Mouse (Mus musculus) embryonic facial prominence, embryonic 14.5 days (tissue): Measurements from ENCODE around the gene Fgf10. TPM values are rescaled to one million over a fixed set of nuclear protein-coding genes. Genes with fewer than 3 reads are reported as not detected.

Source experiments
- ATAC-seq: fragments of 200-750 bp; cut with Nextera tagmentation; 2 replicates; pipeline ENCODE4 v1.8.0; 2017; ENCODE audit warnings: low read depth, moderate number of reproducible peaks, moderate TSS enrichment
- DNase-seq: peaks from one replicate; pipeline ENCODE4 v3.0.0-alpha.2; 2015; ENCODE audit warnings: low spot score
- H3K27ac ChIP-seq: fragments of 300-500 bp; sonication (generic); replicated peaks from 2 replicates; pipeline ENCODE4 v1.5.1; 2014; ENCODE audit warnings: low read depth, mild to moderate bottlenecking, low read length, moderate library complexity
- H3K27me3 ChIP-seq: fragments of 300-500 bp; sonication (generic); replicated peaks from 2 replicates; pipeline ENCODE4 v1.6.1; 2014; ENCODE audit warnings: low read length; ENCODE audit not compliant: control insufficient read depth, insufficient read depth
- H3K36me3 ChIP-seq: fragments of 300-500 bp; sonication (generic); 2 replicates; pipeline ENCODE4 v1.6.1; 2014; ENCODE audit warnings: low read length, mixed read lengths; ENCODE audit not compliant: control insufficient read depth, insufficient read depth
- H3K4me1 ChIP-seq: fragments of 300-500 bp; sonication (generic); 2 replicates; pipeline ENCODE4 v1.6.1; 2014; ENCODE audit warnings: antibody characterized with exemption, low read length; ENCODE audit not compliant: control insufficient read depth, insufficient read depth
- H3K4me2 ChIP-seq: fragments of 300-500 bp; sonication (generic); 2 replicates; pipeline ENCODE4 v1.6.1; 2014; ENCODE audit warnings: low read depth, mild to moderate bottlenecking, low read length, moderate library complexity, mixed read lengths
- H3K4me3 ChIP-seq: fragments of 300-500 bp; sonication (generic); 2 replicates; pipeline ENCODE4 v1.5.1; 2014; ENCODE audit warnings: low read depth, mild to moderate bottlenecking, low read length
- H3K9ac ChIP-seq: fragments of 300-500 bp; sonication (generic); 2 replicates; pipeline ENCODE4 v1.6.1; 2014; ENCODE audit warnings: low read depth, mild to moderate bottlenecking, low read length, moderate library complexity, mixed read lengths
- H3K9me3 ChIP-seq: fragments of 300-500 bp; sonication (generic); 2 replicates; pipeline ENCODE4 v1.6.1; 2016; ENCODE audit warnings: low read length; ENCODE audit not compliant: control insufficient read depth
- WGBS: fragments of 180-500 bp; shearing (Covaris S2); extraction: QIAGEN DNeasy Blood & Tissue Kit; methylation state at CpG from one replicate; pipeline ENCODE4 v1.1.7; 2014; 5-methylcytosine and 5-hydroxymethylcytosine counted together
- polyA plus RNA-seq: library from polyadenylated mRNA; unstranded; fragments of >200 nt; fragmentation: Nextera tagmentation; extraction: Ambion mirVana; gene quantifications from 2 replicates; pipeline ENCODE4 v1.2.1, GENCODE M21; 2014

The Fgf10 gene
- polyA plus RNA-seq = 9.5 and 10.6 TPM in 2 replicates

DNA sequence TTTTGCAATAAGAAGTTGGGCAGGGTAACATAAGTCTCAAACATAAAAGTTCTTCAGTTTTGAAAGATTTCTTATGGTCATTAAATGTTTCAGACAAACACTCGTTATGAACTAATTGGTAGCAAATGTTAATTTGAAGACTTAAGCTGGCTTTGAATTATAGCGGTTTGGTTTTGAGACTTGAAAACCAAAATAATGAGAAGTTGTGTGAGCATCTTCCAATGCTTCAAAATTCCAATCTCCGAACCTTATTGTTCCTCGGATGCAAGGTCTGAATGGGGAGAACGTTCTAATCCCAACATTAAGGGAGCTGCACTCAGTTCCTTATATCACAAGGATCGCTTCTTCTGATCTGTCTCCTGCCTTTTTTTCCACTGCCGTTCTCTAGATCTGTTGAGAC, at the start of gene Fgf10:
TSS of gene Fgf10 (plus strand) at position 301 of the 400 bp plus-strand sequence.
- no peak within 1 kb of the TSS for H3K27ac ChIP-seq
- no peaks in the 10 kb centered on the region for H3K4me1 ChIP-seq
- ATAC-seq = no peak
- H3K4me2 ChIP-seq = no peak within 1 kb of the TSS
- H3K9ac ChIP-seq = no peak within 1 kb of the TSS
- DNase-seq = no peak
- WGBS = 64% methylated on average over 7 of the region's 7 CpGs
- no peaks in the 10 kb centered on the region for H3K27me3 ChIP-seq
- no peak within 1 kb of the TSS for H3K4me3 ChIP-seq
- no peaks in the 10 kb centered on the region for H3K9me3 ChIP-seq
- H3K36me3 ChIP-seq = no peaks in the 10 kb centered on the region

GRCm38 (mm10) chr13:118629661-118630428, 39.7 kb upstream of the Fgf10 start:
- H3K36me3 ChIP-seq = no peaks in the 10 kb centered on the region
- H3K4me2 ChIP-seq = no peak overlapping the region
- H3K27me3 ChIP-seq = no peaks in the 10 kb centered on the region
- H3K4me1 ChIP-seq = no peaks in the 10 kb centered on the region
- H3K27ac ChIP-seq = no peak overlapping the region
- no peak overlapping the region for H3K9ac ChIP-seq
- no peak for ATAC-seq
- DNase-seq = no peak
- 44% methylated on average over 3 of the region's 3 CpGs for WGBS
- no peaks in the 10 kb centered on the region for H3K9me3 ChIP-seq
- H3K4me3 ChIP-seq = no peak overlapping the region

- Histone ChIP-seq H3K27me3 (no peaks in the 10 kb centered on the region), H3K27ac (no peak overlapping the region), H3K4me1 (no peaks in the 10 kb centered on the region), H3K4me3 (no peak overlapping the region), H3K36me3 (no peaks in the 10 kb centered on the region), H3K4me2 (no peak overlapping the region), H3K9ac (no peak overlapping the region), H3K9me3 (no peaks in the 10 kb centered on the region)
- ATAC-seq (no peak), DNase-seq (no peak)
- 79% methylated on average over 2 of the region's 2 CpGs for WGBS
Observed at GRCm38 (mm10) chr13:118631500-118631899, 38.1 kb upstream of the Fgf10 start.

- Histone ChIP-seq H3K27ac (no peak overlapping the region), H3K9ac (no peak overlapping the region), H3K9me3 (no peaks in the 10 kb centered on the region), H3K36me3 (no peaks in the 10 kb centered on the region), H3K4me1 (no peaks in the 10 kb centered on the region), H3K4me3 (no peak overlapping the region), H3K4me2 (no peak overlapping the region), H3K27me3 (no peaks in the 10 kb centered on the region)
- ATAC-seq (no peak), DNase-seq (no peak)
- WGBS = 89% methylated on average over 5 of the region's 5 CpGs
Observed at GRCm38 (mm10) chr13:118636047-118636446, 33.5 kb upstream of the Fgf10 start.

GRCm38 (mm10) chr13:118642585-118642984, 27.0 kb upstream of the Fgf10 start:
- no peaks in the 10 kb centered on the region for H3K27me3 ChIP-seq
- no peak overlapping the region for H3K27ac ChIP-seq
- H3K9me3 ChIP-seq = no peaks in the 10 kb centered on the region
- no peak overlapping the region for H3K9ac ChIP-seq
- H3K36me3 ChIP-seq = no peaks in the 10 kb centered on the region
- no peak overlapping the region for H3K4me2 ChIP-seq
- 87% methylated on average over 3 of the region's 3 CpGs for WGBS
- H3K4me3 ChIP-seq = no peak overlapping the region
- no peaks in the 10 kb centered on the region for H3K4me1 ChIP-seq
- DNase-seq (no peak), ATAC-seq (no peak)

DNA sequence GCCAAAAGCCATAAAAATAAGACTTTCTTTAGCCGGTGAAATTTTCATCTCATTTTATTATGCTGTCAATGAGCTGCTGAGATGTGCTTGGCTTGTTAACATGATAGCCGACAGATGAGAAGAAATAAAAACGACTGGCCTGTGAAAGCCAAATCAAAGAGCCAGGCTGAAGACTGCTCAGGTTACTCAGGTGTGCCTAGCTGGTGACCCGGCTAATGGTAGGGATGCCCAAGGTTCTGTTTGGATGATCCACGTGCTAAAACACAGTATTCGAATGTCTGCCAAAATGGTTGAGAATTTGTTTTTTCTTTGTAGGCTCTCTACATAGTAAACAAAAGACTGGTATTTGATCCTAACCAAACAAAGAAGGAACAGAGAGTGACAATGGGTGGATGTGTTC, 26.5 kb upstream of the Fgf10 start:
- WGBS = 61% methylated on average over 6 of the region's 6 CpGs
- Histone ChIP-seq H3K4me1 (no peaks in the 10 kb centered on the region), H3K27me3 (no peaks in the 10 kb centered on the region), H3K36me3 (no peaks in the 10 kb centered on the region), H3K4me2 (no peak overlapping the region), H3K27ac (no peak overlapping the region), H3K4me3 (no peak overlapping the region), H3K9ac (no peak overlapping the region), H3K9me3 (no peaks in the 10 kb centered on the region)
- ATAC-seq (no peak), DNase-seq (no peak)

DNA sequence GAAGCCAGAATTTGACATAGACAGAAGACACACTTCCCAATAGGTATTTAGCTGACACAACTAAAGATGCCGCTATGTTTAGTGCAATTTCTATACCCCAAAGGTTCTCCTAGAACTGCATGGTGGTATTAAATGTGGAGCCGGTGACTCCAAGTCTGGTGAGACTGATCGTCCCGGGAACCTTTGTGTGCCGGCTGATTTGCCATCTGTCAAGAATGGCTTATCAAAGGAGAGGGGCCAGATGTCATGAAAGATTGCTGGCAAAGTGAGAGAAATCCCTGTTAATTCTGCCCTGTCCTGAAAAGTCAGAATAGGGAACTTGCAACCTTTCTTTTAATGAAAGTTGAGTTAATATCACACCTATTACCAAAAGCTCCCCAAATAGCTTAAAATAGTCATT, 12.6 kb upstream of the Fgf10 start:
- Histone ChIP-seq H3K9ac (no peak overlapping the region), H3K9me3 (no peaks in the 10 kb centered on the region), H3K36me3 (no peaks in the 10 kb centered on the region), H3K27ac (no peak overlapping the region), H3K4me2 (no peak overlapping the region), H3K4me1 (no peaks in the 10 kb centered on the region), H3K27me3 (no peaks in the 10 kb centered on the region), H3K4me3 (no peak overlapping the region)
- no peak for ATAC-seq
- WGBS = 69% methylated on average over 5 of the region's 5 CpGs
- no peak for DNase-seq

GRCm38 (mm10) chr13:118658031-118658430, 11.6 kb upstream of the Fgf10 start:
- Histone ChIP-seq H3K4me1 (no peaks in the 10 kb centered on the region), H3K4me3 (no peak overlapping the region), H3K9me3 (no peaks in the 10 kb centered on the region), H3K36me3 (no peaks in the 10 kb centered on the region), H3K27ac (no peak overlapping the region), H3K9ac (no peak overlapping the region), H3K27me3 (no peaks in the 10 kb centered on the region), H3K4me2 (no peak overlapping the region)
- DNase-seq (no peak), ATAC-seq (no peak)
- 69% methylated on average over 2 of the region's 2 CpGs for WGBS
